Mouse (Mus musculus): Measurements from ENCODE around the gene Olfr678. TPM values are rescaled to one million over a fixed set of nuclear protein-coding genes. Genes with fewer than 3 reads are reported as not detected.
"Not testable (repeated sequence)": the region's sequence is repeated elsewhere in the genome, so short reads cannot be mapped to it uniquely, and the experiment has no call there.

Olfr678 gene
- polyA plus RNA-seq (2012), result not detected in 2 replicates

DNA sequence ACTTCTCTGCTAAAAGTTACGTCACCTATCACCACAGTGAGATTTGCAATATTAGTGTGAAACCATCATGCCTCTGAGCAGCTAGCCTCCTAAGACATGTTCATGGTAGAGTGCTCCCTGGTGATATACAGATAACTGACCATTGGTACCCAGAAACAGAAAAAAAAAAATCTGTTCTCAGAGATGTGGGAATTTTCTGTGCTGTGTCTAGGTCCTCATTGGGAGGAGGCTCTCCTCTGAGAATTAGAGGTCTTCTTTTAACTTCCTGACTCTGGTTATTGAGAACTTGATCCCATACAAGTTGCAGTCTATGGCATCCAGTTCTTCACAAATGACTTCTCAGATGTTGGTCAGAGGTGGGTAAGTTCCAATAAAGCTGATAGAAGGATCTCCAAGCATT is at the start of gene Olfr678:
TSS of gene Olfr678 (plus strand) at position 301 of the 400 bp plus-strand sequence.
- Histone ChIP-seq H3K9me3 (ENCODE audit: control insufficient read depth, low read length) (peaks cover 5% of the 10 kb centered on the region; the same call in 1 of the 2 replicates), H3K36me3 (ENCODE audit: control insufficient read depth) (no peaks in the 10 kb centered on the region), H3K4me3 (replicated peaks) (no peak within 1 kb of the TSS), H3K4me1 (ENCODE audit: control insufficient read depth) (no peaks in the 10 kb centered on the region), H3K27me3 (ENCODE audit: control insufficient read depth) (no peaks in the 10 kb centered on the region)
- no peak for TF ChIP-seq TAL1 (IDR thresholded peaks at IDR 0.05; ENCODE audit: low read length)
- TF ChIP-seq GATA1 (IDR thresholded peaks at IDR 0.05; ENCODE audit: low read length), result no peak

DNA sequence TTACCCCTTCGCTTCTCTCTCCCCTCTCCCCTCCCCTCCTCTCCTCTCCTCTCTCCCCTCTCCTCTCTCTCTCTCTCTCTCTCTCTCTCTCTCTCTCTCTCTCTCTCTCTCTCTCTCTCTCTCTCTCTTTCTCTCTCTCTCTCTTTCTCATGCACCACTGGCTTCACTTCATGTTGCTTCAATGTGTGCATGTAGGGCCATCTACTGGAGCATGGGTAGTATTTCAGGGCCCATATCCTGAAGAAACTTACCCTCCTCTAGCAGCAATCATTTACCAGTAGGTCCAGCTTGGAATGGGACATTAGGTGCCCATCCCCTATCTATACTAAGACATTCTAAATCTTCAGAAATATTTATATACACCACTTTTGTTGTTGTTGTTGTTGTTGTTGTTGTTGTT is 41.7 kb upstream of the Olfr678 start:
- Histone ChIP-seq H3K4me1 (ENCODE audit: control insufficient read depth) (no peaks in the 10 kb centered on the region), H3K9me3 (ENCODE audit: control insufficient read depth, low read length) (no peaks in the 10 kb centered on the region), H3K36me3 (ENCODE audit: control insufficient read depth) (no peaks in the 10 kb centered on the region), H3K4me3 (replicated peaks) (no peak overlapping the region), H3K27me3 (ENCODE audit: control insufficient read depth) (no peaks in the 10 kb centered on the region)
- TF ChIP-seq GATA1 (IDR thresholded peaks at IDR 0.05; ENCODE audit: low read length) (no peak), TAL1 (IDR thresholded peaks at IDR 0.05; ENCODE audit: low read length) (no peak)

DNA sequence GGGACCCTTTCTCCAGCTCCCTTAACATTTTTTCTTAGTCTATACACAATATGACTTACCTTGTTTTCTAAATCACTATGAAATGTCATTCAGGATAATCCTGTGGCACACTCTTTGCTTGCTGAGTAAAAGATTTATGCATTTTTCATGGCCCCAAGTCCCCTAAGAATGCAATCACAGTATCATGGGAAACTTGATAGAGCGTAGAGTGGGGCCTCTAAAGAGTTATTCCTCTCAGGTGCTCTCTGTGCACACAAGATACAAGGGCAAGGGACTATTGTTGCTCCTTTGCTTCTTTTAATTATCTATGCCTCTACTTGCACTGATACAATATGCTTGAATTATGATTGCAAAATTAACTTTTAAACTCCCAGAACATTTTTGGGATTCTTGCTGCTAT is 35.9 kb upstream of the Olfr678 start, which contains the start of gene Olfr675:
TSS of gene Olfr675 (minus strand) at position 101 of the 400 bp plus-strand sequence.
- Histone ChIP-seq H3K4me1 (ENCODE audit: control insufficient read depth) (no peaks in the 10 kb centered on the region), H3K4me3 (replicated peaks) (no peak within 1 kb of the TSS), H3K9me3 (ENCODE audit: control insufficient read depth, low read length) (no peaks in the 10 kb centered on the region), H3K36me3 (ENCODE audit: control insufficient read depth) (no peaks in the 10 kb centered on the region), H3K27me3 (ENCODE audit: control insufficient read depth) (no peaks in the 10 kb centered on the region)
- TF ChIP-seq GATA1 (IDR thresholded peaks at IDR 0.05; ENCODE audit: low read length) (no peak), TAL1 (IDR thresholded peaks at IDR 0.05; ENCODE audit: low read length) (no peak)

DNA sequence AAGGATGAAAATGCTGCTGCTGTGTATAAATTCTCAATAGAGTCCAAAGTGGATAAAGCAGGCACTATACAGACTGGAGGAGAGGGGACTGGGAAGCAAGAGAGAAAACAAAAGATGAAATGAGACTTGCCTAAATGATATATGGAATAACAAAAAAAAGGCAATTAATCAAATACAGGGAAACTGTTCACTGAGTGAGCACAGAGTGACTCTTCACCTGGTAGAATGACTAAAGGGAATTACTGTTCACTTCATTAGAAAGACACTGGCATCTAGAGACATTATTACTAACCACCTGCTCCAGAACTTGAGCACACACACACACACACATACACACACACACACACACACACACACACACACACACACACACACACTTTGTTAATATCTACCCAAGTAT is 31.9 kb upstream of the Olfr678 start, which contains the start of gene Olfr676:
TSS of gene Olfr676 (plus strand) at position 301 of the 400 bp plus-strand sequence.
- no peaks in the 10 kb centered on the region for H3K36me3 ChIP-seq (ENCODE audit: control insufficient read depth)
- no peak within 1 kb of the TSS for H3K4me3 ChIP-seq (replicated peaks)
- peaks cover 6% of the 10 kb centered on the region; the same call in 1 of the 2 replicates for H3K9me3 ChIP-seq (ENCODE audit: control insufficient read depth, low read length)
- TF ChIP-seq TAL1 (IDR thresholded peaks at IDR 0.05; ENCODE audit: low read length) (no peak), GATA1 (IDR thresholded peaks at IDR 0.05; ENCODE audit: low read length) (no peak)
- no peaks in the 10 kb centered on the region for H3K27me3 ChIP-seq (ENCODE audit: control insufficient read depth)
- H3K4me1 ChIP-seq (ENCODE audit: control insufficient read depth), result no peaks in the 10 kb centered on the region

DNA sequence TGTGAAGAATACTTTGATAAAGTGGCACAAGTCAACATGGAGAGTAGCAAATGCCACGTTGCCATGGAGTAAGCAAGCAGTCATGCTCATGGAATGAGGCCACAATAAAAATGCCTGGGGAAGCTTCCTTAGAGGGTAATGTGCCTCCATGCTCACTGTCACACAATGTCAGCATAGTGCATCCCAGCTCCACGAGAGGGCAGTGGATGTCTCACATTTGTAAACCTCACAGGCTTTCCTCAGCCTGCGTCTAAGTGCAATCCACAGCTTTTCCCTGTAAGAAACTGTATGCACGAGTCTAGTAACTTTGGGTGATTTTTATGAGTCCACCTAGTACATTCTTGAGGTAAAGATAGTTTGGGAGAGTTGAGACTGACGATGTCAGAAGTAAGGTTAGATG is 30.4 kb upstream of the Olfr678 start:
- H3K9me3 ChIP-seq (ENCODE audit: control insufficient read depth, low read length); H3K4me3 ChIP-seq (replicated peaks); H3K27me3 ChIP-seq (ENCODE audit: control insufficient read depth); H3K36me3 ChIP-seq (ENCODE audit: control insufficient read depth); H3K4me1 ChIP-seq (ENCODE audit: control insufficient read depth): not testable (repeated sequence)

DNA sequence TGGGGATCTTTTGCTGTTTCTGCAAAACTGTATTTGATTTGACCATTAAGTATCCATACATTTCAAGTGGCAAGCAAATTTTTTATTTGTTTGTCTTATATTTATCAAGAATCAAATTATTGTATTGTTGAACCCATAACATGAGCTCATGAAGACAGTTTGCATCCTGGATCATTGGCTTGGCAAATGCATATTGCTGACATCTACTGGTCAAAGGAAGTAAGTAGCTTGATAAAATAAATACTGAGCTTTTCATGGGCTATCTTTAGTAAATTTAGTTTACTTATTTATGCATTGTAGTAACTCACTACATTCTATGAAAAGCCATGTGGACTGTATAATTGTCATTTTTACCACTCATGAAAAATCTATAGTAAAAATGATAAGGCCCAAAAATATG is 5.3 kb upstream of the Olfr678 start:
- no peaks in the 10 kb centered on the region for H3K36me3 ChIP-seq (ENCODE audit: control insufficient read depth)
- H3K4me3 ChIP-seq (replicated peaks), result no peak overlapping the region
- no peak for TF ChIP-seq TAL1 (IDR thresholded peaks at IDR 0.05; ENCODE audit: low read length)
- TF ChIP-seq GATA1 (IDR thresholded peaks at IDR 0.05; ENCODE audit: low read length), result no peak
- no peaks in the 10 kb centered on the region for H3K27me3 ChIP-seq (ENCODE audit: control insufficient read depth)
- H3K9me3 ChIP-seq (ENCODE audit: control insufficient read depth, low read length), result peaks cover 9% of the 10 kb centered on the region; the same call in 1 of the 2 replicates
- H3K4me1 ChIP-seq (ENCODE audit: control insufficient read depth), result no peaks in the 10 kb centered on the region

DNA sequence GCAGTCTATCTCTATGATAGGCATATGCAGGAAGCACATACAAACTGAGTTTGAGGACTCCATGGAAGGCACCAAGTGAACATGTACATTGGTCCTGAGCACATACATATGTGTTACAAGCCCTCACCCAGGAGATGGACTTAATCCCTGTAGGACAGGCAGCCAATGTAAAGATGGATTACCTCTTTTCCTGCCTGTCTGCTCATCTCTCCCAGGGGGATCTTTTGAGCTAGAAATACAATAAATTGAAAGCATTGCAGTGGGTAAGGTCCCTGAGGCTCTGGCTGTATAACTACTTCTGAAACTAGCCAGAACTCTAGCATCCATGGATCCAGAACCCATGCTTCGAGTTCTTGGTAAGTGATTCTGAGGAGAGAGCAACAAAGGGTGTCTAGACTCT is 16.6 kb downstream of the Olfr678 start, which contains the start of gene Olfr679:
TSS of gene Olfr679 (plus strand) at position 301 of the 400 bp plus-strand sequence.
- Histone ChIP-seq H3K9me3 (ENCODE audit: control insufficient read depth, low read length) (no peaks in the 10 kb centered on the region), H3K36me3 (ENCODE audit: control insufficient read depth) (no peaks in the 10 kb centered on the region), H3K4me1 (ENCODE audit: control insufficient read depth) (no peaks in the 10 kb centered on the region), H3K27me3 (ENCODE audit: control insufficient read depth) (no peaks in the 10 kb centered on the region), H3K4me3 (replicated peaks) (no peak within 1 kb of the TSS)
- TF ChIP-seq GATA1 (IDR thresholded peaks at IDR 0.05; ENCODE audit: low read length) (no peak), TAL1 (IDR thresholded peaks at IDR 0.05; ENCODE audit: low read length) (no peak)

DNA sequence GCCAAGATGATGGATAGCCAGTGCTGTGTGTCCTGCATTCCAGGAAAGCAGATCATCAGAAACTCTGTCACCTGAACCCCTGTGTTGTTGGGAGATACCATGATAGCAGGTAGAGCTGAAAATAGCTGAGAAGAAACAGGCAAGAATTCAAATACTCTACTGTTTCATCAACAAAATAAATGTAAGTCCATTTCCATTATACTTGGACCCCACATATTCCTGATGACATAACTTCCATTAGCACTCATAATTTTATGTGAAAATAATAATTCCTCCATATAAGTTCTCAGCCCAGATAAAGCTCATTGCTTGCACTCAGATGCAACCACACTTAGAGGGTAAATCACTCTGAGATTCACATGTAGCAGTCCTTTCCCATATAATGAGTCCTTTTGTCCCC is 28.4 kb downstream of the Olfr678 start, which contains the start of gene Olfr680-ps1:
TSS of gene Olfr680-ps1 (minus strand) at position 101 of the 400 bp plus-strand sequence.
- not testable (repeated sequence) for H3K36me3 ChIP-seq (ENCODE audit: control insufficient read depth); H3K4me3 ChIP-seq (replicated peaks); H3K27me3 ChIP-seq (ENCODE audit: control insufficient read depth); H3K4me1 ChIP-seq (ENCODE audit: control insufficient read depth); H3K9me3 ChIP-seq (ENCODE audit: control insufficient read depth, low read length)

DNA sequence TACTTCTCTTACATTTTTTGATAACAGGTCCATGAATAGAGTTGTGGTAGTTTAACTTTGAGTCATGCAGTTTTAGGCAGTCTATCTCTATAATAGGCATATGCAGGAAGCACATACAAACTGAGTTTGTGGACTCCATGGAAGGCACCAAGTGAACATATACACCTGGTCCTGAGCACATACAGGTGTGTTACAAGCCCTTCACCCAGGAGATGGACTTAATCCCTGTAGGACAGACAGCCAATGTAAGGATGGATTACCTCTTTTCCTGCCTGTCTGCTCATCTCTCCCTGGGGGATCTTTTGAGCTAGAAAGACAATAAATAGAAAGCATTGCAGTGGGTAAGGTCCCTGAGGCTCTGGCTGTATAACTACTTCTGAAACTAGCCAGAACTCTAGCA is 52.3 kb downstream of the Olfr678 start, which contains the start of gene Olfr681:
TSS of gene Olfr681 (plus strand) at position 301 of the 400 bp plus-strand sequence.
- TF ChIP-seq GATA1 (IDR thresholded peaks at IDR 0.05; ENCODE audit: low read length) (no peak), TAL1 (IDR thresholded peaks at IDR 0.05; ENCODE audit: low read length) (no peak)
- Histone ChIP-seq H3K9me3 (ENCODE audit: control insufficient read depth, low read length) (no peaks in the 10 kb centered on the region), H3K4me1 (ENCODE audit: control insufficient read depth) (no peaks in the 10 kb centered on the region), H3K36me3 (ENCODE audit: control insufficient read depth) (no peaks in the 10 kb centered on the region), H3K27me3 (ENCODE audit: control insufficient read depth) (no peaks in the 10 kb centered on the region), H3K4me3 (replicated peaks) (no peak within 1 kb of the TSS)

Other genes with a start within 250 kb of the Olfr678 start
- not detected in 2 replicates for gene Usp17lb, start 221.9 kb upstream of the Olfr678 start, polyA plus RNA-seq (2012)
- gene Usp17la, start 207.5 kb upstream of the Olfr678 start, polyA plus RNA-seq (2012), result not detected in 2 replicates
- not detected in 2 replicates for gene Olfr665, start 186.4 kb upstream of the Olfr678 start, polyA plus RNA-seq (2012)
- not detected in 2 replicates for gene Olfr666, start 168.5 kb upstream of the Olfr678 start, polyA plus RNA-seq (2012)
- not detected in 2 replicates for gene Olfr667, start 143.0 kb upstream of the Olfr678 start, polyA plus RNA-seq (2012)
- gene Olfr668, start 136.4 kb upstream of the Olfr678 start, polyA plus RNA-seq (2012), result not detected in 2 replicates
- not detected in 2 replicates for gene Olfr669, start 130.2 kb upstream of the Olfr678 start, polyA plus RNA-seq (2012)
- gene Olfr670, start 101.9 kb upstream of the Olfr678 start, polyA plus RNA-seq (2012), result not detected in 2 replicates
- gene Olfr671, start 85.3 kb upstream of the Olfr678 start, polyA plus RNA-seq (2012), result not detected in 2 replicates
- gene Olfr672, start 62.4 kb upstream of the Olfr678 start, polyA plus RNA-seq (2012), result not detected in 2 replicates
- gene Olfr675, start 36.0 kb upstream of the Olfr678 start, polyA plus RNA-seq (2012), result not detected in 2 replicates
- not detected in 2 replicates for gene Olfr676, start 31.8 kb upstream of the Olfr678 start, polyA plus RNA-seq (2012)
- not detected in 2 replicates for gene Olfr677, start 13.1 kb upstream of the Olfr678 start, polyA plus RNA-seq (2012)
- gene Olfr679, start 16.7 kb downstream of the Olfr678 start, polyA plus RNA-seq (2012), result 0.01 and 0.02 TPM in 2 replicates
- not detected in 2 replicates for gene Olfr680-ps1, start 28.3 kb downstream of the Olfr678 start, polyA plus RNA-seq (2012)
- not detected in 2 replicates for gene Olfr681, start 52.4 kb downstream of the Olfr678 start, polyA plus RNA-seq (2012)
- gene Olfr683, start 82.5 kb downstream of the Olfr678 start, polyA plus RNA-seq (2012), result not detected in 2 replicates
- not detected in 2 replicates for gene Olfr684, start 99.2 kb downstream of the Olfr678 start, polyA plus RNA-seq (2012)
- not detected in 2 replicates for gene Olfr685, start 121.5 kb downstream of the Olfr678 start, polyA plus RNA-seq (2012)
- not detected in 2 replicates for gene Olfr686, start 143.0 kb downstream of the Olfr678 start, polyA plus RNA-seq (2012)
- gene Olfr688, start 223.6 kb downstream of the Olfr678 start, polyA plus RNA-seq (2012), result not detected in 2 replicates
- not detected in 2 replicates for gene Olfr689, start 246.7 kb downstream of the Olfr678 start, polyA plus RNA-seq (2012)

All from erythroblast, embryonic 14.5 days (primary cell).